Mouse (Mus musculus) 3134 (cell line): ENCODE data around the gene Vps35l.

ENCODE experiments used
- DNase-seq: peaks from one replicate; pipeline ENCODE4 v3.0.0-alpha.2; 2011; ENCODE audit warnings: low spot score; ENCODE audit not compliant: insufficient read length; ENCODE audit errors: extremely low read depth

Vps35l gene

GRCm38 (mm10) chr7:118858640-118859039, 118.6 kb downstream of the Vps35l start:
- no peak for DNase-seq

- no peak for DNase-seq
These were observed 125.3 kb downstream of the Vps35l start for GRCm38 (mm10) chr7:118865362-118865761.

GRCm38 (mm10) chr7:118879466-118880029, 139.5 kb downstream of the Vps35l start:
- DNase-seq = no peak

GRCm38 (mm10) chr7:118883957-118884356, 143.9 kb downstream of the Vps35l start:
- DNase-seq = no peak

- no peak for DNase-seq
These were observed 144.9 kb downstream of the Vps35l start for GRCm38 (mm10) chr7:118884969-118885368.

- no peak for DNase-seq
These were observed 147.5 kb downstream of the Vps35l start for GRCm38 (mm10) chr7:118887303-118888055.

- DNase-seq = peak; percentile 15
These were observed 149.1 kb downstream of the Vps35l start for GRCm38 (mm10) chr7:118889046-118889680.
